In the genomic region with DNA sequence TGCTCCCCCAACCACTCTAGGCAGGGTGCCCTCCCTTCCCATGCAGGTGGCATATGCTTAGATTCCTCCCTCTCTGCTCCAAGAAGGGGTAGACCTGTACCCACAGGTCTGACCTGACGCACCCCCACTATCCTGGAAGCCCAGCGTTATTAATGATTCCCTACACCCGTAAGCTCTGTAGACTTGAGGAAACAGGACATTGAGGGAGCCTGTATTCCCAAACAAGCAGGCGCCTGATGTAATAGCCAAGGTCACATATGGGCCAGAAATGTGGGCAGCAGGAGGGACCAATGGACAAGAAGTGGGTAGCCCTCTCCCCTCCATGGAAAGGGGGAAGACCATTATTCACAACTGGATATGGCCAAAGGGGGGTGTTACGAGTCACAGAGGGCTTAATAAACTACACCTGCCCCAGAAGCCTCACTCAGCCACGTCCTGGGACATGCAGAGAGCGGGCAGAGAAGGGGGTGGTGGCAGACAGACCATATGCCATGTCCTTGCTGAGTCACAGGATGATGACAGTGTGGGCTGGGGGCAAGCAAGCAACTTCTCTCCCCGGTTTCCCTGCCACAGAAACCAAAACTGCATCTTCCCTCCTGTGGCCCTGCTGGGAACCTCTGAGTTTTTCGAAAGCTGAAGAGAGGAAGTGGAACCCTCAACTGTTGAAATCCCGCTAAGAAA, we compare ENCODE assay signal across 8 mouse cellular contexts. TPM values are rescaled to one million over a fixed set of nuclear protein-coding genes. Genes with fewer than 3 reads are reported as not detected.
DNase-seq lines count a peak whose midpoint lies in the region; ATAC-seq lines count a peak whose summit lies in the region.

No protein-coding gene starts in this region.

- DNase-seq in heart, adult 18-20 months = peak; percentile 36 to 45
- no peak for DNase-seq in heart, adult 8-10 months (ENCODE audit: low spot score)
- peak; percentile 51 for DNase-seq in 3T3-L1 (ENCODE audit: low read depth, low spot score)
- no peak for DNase-seq in liver, embryonic 13.5 days
- DNase-seq in thymus, postnatal 0 days (ENCODE audit: low spot score) = no peak
- DNase-seq in urinary bladder, postnatal 36 days (ENCODE audit: low spot score in 2 of 2) = no peak

- 0 out of 2 replicates have a peak, but pooled peaks cover 2% of the 10 kb centered on the region for H3K36me3 ChIP-seq in liver, embryonic 13.5 days

- H3K9me3 ChIP-seq in liver, embryonic 13.5 days (replicated peaks) = no peaks in the 10 kb centered on the region

- peak overlapping the region; percentile 73 for H3K9ac ChIP-seq in liver, embryonic 13.5 days

- H3K27me3 ChIP-seq in liver, embryonic 13.5 days = no peaks in the 10 kb centered on the region

- H3K27ac ChIP-seq in liver, embryonic 13.5 days = peak overlapping the region; percentile 97

- H3K4me2 ChIP-seq in liver, embryonic 13.5 days = peak overlapping the region; percentile 84

- WGBS in liver, embryonic 13.5 days (ENCODE audit: insufficient replicate concordance) = 40% methylated on average over 10 of the region's 10 CpGs

- peak; percentile 31 for ATAC-seq in activated CD4-positive, CD25-positive, alpha-beta regulatory T cell, adult 4 months
- ATAC-seq in liver, embryonic 13.5 days (ENCODE audit: low read depth) = no peak
- no peak for ATAC-seq in inflammation-experienced regulatory T-cells, adult 6 months

- H3K4me3 ChIP-seq in liver, embryonic 13.5 days (replicated peaks) = peak overlapping the region; percentile 54

- peaks cover 99% of the 10 kb centered on the region for H3K4me1 ChIP-seq in liver, embryonic 13.5 days (replicated peaks)

RNA-seq across cellular contexts. Expression of gene Rhbdf2, which starts 10.2 kb away (rescaled TPM):
- 10 to 100 TPM; 10.6 to 11.5 TPM for total RNA-seq in heart, adult 18-20 months (2021)
- 10 to 100 TPM in 3 of 4 experiments, 1 to 10 TPM in 1; 8.7 to 12.6 (median 10.6) TPM for total RNA-seq in heart, adult 8-10 months (2022)
- polyA plus RNA-seq in activated CD4-positive, CD25-positive, alpha-beta regulatory T cell, adult 4 months (2017; shearing (Covaris generic)) = 1 to 10 TPM; 4.9 to 5.0 TPM
- 5.8 and 6.6 TPM in 2 replicates for polyA plus RNA-seq in liver, embryonic 13.5 days (2015; fragmentation: Nextera tagmentation; extraction: Ambion mirVana)
- 1 to 10 TPM; 3.4 to 9.3 (median 3.9) TPM for polyA plus RNA-seq in inflammation-experienced regulatory T-cells, adult 6 months (2017; shearing (Covaris generic))
- 8.8 and 11.2 TPM in 2 replicates for polyA plus RNA-seq in thymus, postnatal 0 days (2015; fragmentation: Nextera tagmentation; extraction: Ambion mirVana)

RNA-seq across cellular contexts. Expression of gene Aanat, which starts 30.3 kb away (rescaled TPM):
- total RNA-seq in heart, adult 18-20 months (2021) = not detected
- total RNA-seq in heart, adult 8-10 months (2022) = not detected
- not detected for polyA plus RNA-seq in activated CD4-positive, CD25-positive, alpha-beta regulatory T cell, adult 4 months (2017; shearing (Covaris generic))
- not detected in 2 replicates for polyA plus RNA-seq in liver, embryonic 13.5 days (2015; fragmentation: Nextera tagmentation; extraction: Ambion mirVana)
- polyA plus RNA-seq in inflammation-experienced regulatory T-cells, adult 6 months (2017; shearing (Covaris generic)) = not detected
- not detected in 2 replicates for polyA plus RNA-seq in thymus, postnatal 0 days (2015; fragmentation: Nextera tagmentation; extraction: Ambion mirVana)

RNA-seq across cellular contexts. Expression of gene Ube2o, which starts 35.3 kb away (rescaled TPM):
- 10 to 100 TPM; 27.7 to 29.5 TPM for total RNA-seq in heart, adult 18-20 months (2021)
- 10 to 100 TPM; 27.4 to 33.1 (median 29.8) TPM for total RNA-seq in heart, adult 8-10 months (2022)
- 1 to 10 TPM; 2.2 TPM for polyA plus RNA-seq in activated CD4-positive, CD25-positive, alpha-beta regulatory T cell, adult 4 months (2017; shearing (Covaris generic))
- 17.5 and 22.1 TPM in 2 replicates for polyA plus RNA-seq in liver, embryonic 13.5 days (2015; fragmentation: Nextera tagmentation; extraction: Ambion mirVana)
- polyA plus RNA-seq in inflammation-experienced regulatory T-cells, adult 6 months (2017; shearing (Covaris generic)) = 1 to 10 TPM; 1.5 to 2.2 (median 2.0) TPM
- 6.4 and 6.8 TPM in 2 replicates for polyA plus RNA-seq in thymus, postnatal 0 days (2015; fragmentation: Nextera tagmentation; extraction: Ambion mirVana)

RNA-seq across cellular contexts. Expression of gene Prcd, which starts 36.8 kb away (rescaled TPM):
- 1 to 10 TPM in 1 of 2 experiments, under 1 TPM in 1; 0.62 to 1.6 TPM for total RNA-seq in heart, adult 18-20 months (2021)
- 1 to 10 TPM; 1.4 to 2.0 (median 1.8) TPM for total RNA-seq in heart, adult 8-10 months (2022)
- polyA plus RNA-seq in activated CD4-positive, CD25-positive, alpha-beta regulatory T cell, adult 4 months (2017; shearing (Covaris generic)) = not detected
- 0.31 and 0.33 TPM in 2 replicates for polyA plus RNA-seq in liver, embryonic 13.5 days (2015; fragmentation: Nextera tagmentation; extraction: Ambion mirVana)
- not detected for polyA plus RNA-seq in inflammation-experienced regulatory T-cells, adult 6 months (2017; shearing (Covaris generic))
- 0.27 and 0.57 TPM in 2 replicates for polyA plus RNA-seq in thymus, postnatal 0 days (2015; fragmentation: Nextera tagmentation; extraction: Ambion mirVana)

RNA-seq across cellular contexts. Expression of gene Cygb, which starts 37.5 kb away (rescaled TPM):
- 10 to 100 TPM; 31.5 to 38.5 TPM for total RNA-seq in heart, adult 18-20 months (2021)
- 10 to 100 TPM; 40.6 to 64.1 (median 43.0) TPM for total RNA-seq in heart, adult 8-10 months (2022)
- polyA plus RNA-seq in activated CD4-positive, CD25-positive, alpha-beta regulatory T cell, adult 4 months (2017; shearing (Covaris generic)) = not detected
- 0.60 and 0.70 TPM in 2 replicates for polyA plus RNA-seq in liver, embryonic 13.5 days (2015; fragmentation: Nextera tagmentation; extraction: Ambion mirVana)
- polyA plus RNA-seq in inflammation-experienced regulatory T-cells, adult 6 months (2017; shearing (Covaris generic)) = under 1 TPM in 2 of 3 experiments, not detected in 1; 0.24 to 0.32 TPM
- polyA plus RNA-seq in thymus, postnatal 0 days (2015; fragmentation: Nextera tagmentation; extraction: Ambion mirVana) = 7.9 and 8.1 TPM in 2 replicates

Comparison
In these comparisons a context has a peak if more than half of its experiments do, and no peak if none do; other contexts are left out.
1. DNase-seq: peak in heart, adult 18-20 months (2 of 2) and 3T3-L1 (single experiment); none in heart, adult 8-10 months (single experiment), liver, embryonic 13.5 days (single experiment), thymus, postnatal 0 days (single experiment) and urinary bladder, postnatal 36 days (0 of 2).